Mouse (Mus musculus): ENCODE data around the gene Desi2.

GRCm38 (mm10) chr1:178217157-178217556 lies 29.9 kb downstream of the Desi2 start:
- no peak for TF ChIP-seq TAL1 (IDR thresholded peaks at IDR 0.05; ENCODE audit: low read length)
- no peak for TF ChIP-seq GATA1 (IDR thresholded peaks at IDR 0.05; ENCODE audit: low read length)

All from erythroblast, embryonic 14.5 days (primary cell).